Mouse (Mus musculus) myocyte (in vitro differentiated cells): ENCODE measurements around the gene Ddx54. TPM values are rescaled to one million over a fixed set of nuclear protein-coding genes. Genes with fewer than 3 reads are reported as not detected.

Source experiments
- H3K27me3 ChIP-seq: one replicate; pipeline ENCODE4 v1.6.1; 2011; ENCODE audit not compliant: control insufficient read depth, insufficient read depth, insufficient read length
- H3K36me3 ChIP-seq: one replicate; pipeline ENCODE4 v1.6.1; 2011; ENCODE audit not compliant: control insufficient read depth, insufficient read depth
- H3K4me2 ChIP-seq: one replicate; pipeline ENCODE4 v1.6.1; 2011; ENCODE audit warnings: low read depth, control low read depth
- H3K4me3 ChIP-seq: one replicate; pipeline ENCODE4 v1.5.1; 2011; ENCODE audit warnings: mild to moderate bottlenecking, control low read depth, moderate library complexity
- H3K79me2 ChIP-seq: one replicate; pipeline ENCODE4 v1.6.1; 2011; ENCODE audit not compliant: control insufficient read depth, insufficient read depth
- H3ac ChIP-seq: one replicate; pipeline ENCODE4 v1.6.1; 2011; ENCODE audit not compliant: control insufficient read depth, insufficient read length
- CEBPB ChIP-seq: IDR thresholded peaks from 2 replicates; pipeline ENCODE4 v1.6.1; 2011; ENCODE audit warnings: mild to moderate bottlenecking, moderate library complexity; ENCODE audit not compliant: poor library complexity, insufficient read depth, severe bottlenecking
- E2F4 ChIP-seq: IDR thresholded peaks from one replicate; pipeline ENCODE4 v1.6.1; 2011; ENCODE audit warnings: mild to moderate bottlenecking, control low read depth, moderate library complexity; ENCODE audit not compliant: insufficient read depth
- MAX ChIP-seq: IDR thresholded peaks from one replicate; pipeline ENCODE4 v1.6.1; 2011; ENCODE audit warnings: low read depth, mild to moderate bottlenecking, control low read depth
- MYOD1 ChIP-seq, 3 experiments: IDR thresholded peaks; one replicate each; pipeline ENCODE4 v1.6.1; 2011; ENCODE audit warnings: control low read depth in 2 of 3, low read depth in 2 of 3, mild to moderate bottlenecking in 2 of 3, moderate library complexity in 1 of 3; ENCODE audit not compliant: insufficient read length in 2 of 3, control insufficient read depth in 1 of 3
- MYOG ChIP-seq, 3 experiments: IDR thresholded peaks; one replicate each; pipeline ENCODE4 v1.6.1; 2011; ENCODE audit warnings: control low read depth in 2 of 3, low read depth in 2 of 3, mild to moderate bottlenecking in 2 of 3; ENCODE audit not compliant: insufficient read length in 2 of 3, control insufficient read depth in 1 of 3, insufficient read depth in 1 of 3
- POLR2A ChIP-seq: IDR thresholded peaks from one replicate; pipeline ENCODE4 v1.6.1; 2011; ENCODE audit warnings: low read depth, mild to moderate bottlenecking, control low read depth, moderate library complexity; ENCODE audit not compliant: insufficient read length
- POLR2AphosphoS2 ChIP-seq: IDR thresholded peaks from one replicate; pipeline ENCODE4 v1.6.1; 2011; ENCODE audit warnings: low read depth, control low read depth; ENCODE audit not compliant: insufficient read length
- REST ChIP-seq: IDR thresholded peaks from one replicate; pipeline ENCODE4 v1.6.1; 2011; ENCODE audit warnings: mild to moderate bottlenecking, control low read depth, moderate library complexity; ENCODE audit not compliant: insufficient read depth, insufficient read length
- SRF ChIP-seq: IDR thresholded peaks from one replicate; pipeline ENCODE4 v1.6.1; 2011; ENCODE audit warnings: low read depth; ENCODE audit not compliant: control insufficient read depth, insufficient read length
- TCF12 ChIP-seq: IDR thresholded peaks from one replicate; pipeline ENCODE4 v1.6.1; 2011; ENCODE audit warnings: mild to moderate bottlenecking, control low read depth; ENCODE audit not compliant: poor library complexity, insufficient read depth, severe bottlenecking
- TCF3 ChIP-seq: IDR thresholded peaks from one replicate; pipeline ENCODE4 v1.6.1; 2011; ENCODE audit warnings: low read depth, control low read depth; ENCODE audit not compliant: insufficient read length
- USF1 ChIP-seq: IDR thresholded peaks from one replicate; pipeline ENCODE4 v1.6.1; 2011; ENCODE audit warnings: low read depth, mild to moderate bottlenecking, control low read depth, moderate library complexity
- polyA plus RNA-seq: library from polyadenylated mRNA; unstranded; fragments of >200 nt; fragmentation: generic; extraction: Trizol; gene quantifications from one replicate; pipeline ENCODE4 v1.2.1, GENCODE M21; 2012; ENCODE audit warnings: missing spikeins

Ddx54 gene
- 56.3 TPM for polyA plus RNA-seq

DNA sequence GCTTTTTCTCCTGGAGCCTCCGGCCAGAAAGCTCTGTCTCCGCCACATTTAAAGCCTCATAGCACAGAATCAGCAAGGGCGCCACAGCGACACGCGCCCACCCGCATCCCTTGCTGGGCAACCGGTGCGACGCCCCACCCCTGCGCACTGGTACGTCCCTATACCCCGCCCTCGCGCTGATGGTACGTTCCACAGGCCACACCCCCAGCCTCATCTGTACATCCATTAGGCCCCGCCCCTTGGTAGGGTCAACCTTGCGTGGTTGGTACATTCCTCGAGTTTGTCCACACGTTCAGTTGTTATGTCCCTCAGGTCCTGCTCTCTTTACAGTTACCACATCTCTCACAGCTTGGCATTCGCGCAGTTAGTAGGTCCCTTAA, at the start of gene Ddx54, which contains the start of gene Rita1:
TSS of gene Ddx54 (plus strand) at position 298 of the 380 bp plus-strand sequence.
TSS of gene Rita1 (minus strand) at position 148 of the 380 bp plus-strand sequence.
- H3K4me3 ChIP-seq, result peak within 1 kb of the TSS; percentile 49
- no peak for TF ChIP-seq MYOD1 (IDR thresholded peaks at IDR 0.05; ENCODE audit: control insufficient read depth in 1 of 3, insufficient read length in 2 of 3, low read depth in 2 of 3)
- TF ChIP-seq TCF12, result no peak
- TF ChIP-seq MYOG (IDR thresholded peaks at IDR 0.05; ENCODE audit: control insufficient read depth in 1 of 3, insufficient read depth in 1 of 3, insufficient read length in 2 of 3, low read depth in 2 of 3), result peak in 1 of 3 experiments; percentile 14
- TF ChIP-seq REST, result no peak
- no peak for TF ChIP-seq SRF
- no peak for TF ChIP-seq TCF3
- TF ChIP-seq CEBPB, result no peak
- peak; percentile 86 for TF ChIP-seq POLR2AphosphoS2
- peak; percentile 91 for TF ChIP-seq POLR2A
- no peak for TF ChIP-seq USF1
- TF ChIP-seq E2F4, result no peak
- TF ChIP-seq MAX, result no peak

GRCm38 (mm10) chr5:120562956-120563913, 49.3 kb upstream of the Ddx54 start:
- Histone ChIP-seq H3K27me3 (no peaks in the 10 kb centered on the region), H3K36me3 (no peaks in the 10 kb centered on the region), H3K4me2 (peak overlapping the region; percentile 74), H3K4me3 (no peak overlapping the region), H3K79me2 (peaks cover 55% of the 10 kb centered on the region), H3ac (no peak overlapping the region)
- TF ChIP-seq MAX, result no peak
- no peak for TF ChIP-seq REST
- TF ChIP-seq TCF3, result peak; percentile 54
- TF ChIP-seq MYOG (IDR thresholded peaks at IDR 0.05; ENCODE audit: control insufficient read depth in 1 of 3, insufficient read depth in 1 of 3, insufficient read length in 2 of 3, low read depth in 2 of 3), result peak; percentile 53 to 90 (median 78)
- 0 out of 2 replicates have a peak, but pooled peaks have one; percentile 17 for TF ChIP-seq CEBPB
- peak; percentile 50 for TF ChIP-seq POLR2A
- TF ChIP-seq POLR2AphosphoS2, result peak; percentile 27
- no peak for TF ChIP-seq E2F4
- TF ChIP-seq TCF12, result peak; percentile 72
- peak; percentile 91 to 96 (median 94) for TF ChIP-seq MYOD1 (IDR thresholded peaks at IDR 0.05; ENCODE audit: control insufficient read depth in 1 of 3, insufficient read length in 2 of 3, low read depth in 2 of 3)
- TF ChIP-seq USF1, result peak; percentile 51
- no peak for TF ChIP-seq SRF

More for the DNA sequence above, at the start of gene Ddx54, which contains the start of gene Rita1:
- Histone ChIP-seq H3K79me2 (peaks cover 40% of the 10 kb centered on the region), H3ac (peak within 1 kb of the TSS; percentile 92), H3K4me2 (peak within 1 kb of the TSS; percentile 90), H3K27me3 (no peaks in the 10 kb centered on the region), H3K36me3 (peaks cover 5% of the 10 kb centered on the region)

GRCm38 (mm10) chr5:120563914-120564311, 48.6 kb upstream of the Ddx54 start:
- Histone ChIP-seq H3K27me3 (no peaks in the 10 kb centered on the region), H3ac (no peak overlapping the region), H3K36me3 (no peaks in the 10 kb centered on the region), H3K4me2 (peak overlapping the region; percentile 48), H3K4me3 (no peak overlapping the region), H3K79me2 (peaks cover 55% of the 10 kb centered on the region)
- no peak for TF ChIP-seq REST
- no peak for TF ChIP-seq SRF
- TF ChIP-seq MYOD1 (IDR thresholded peaks at IDR 0.05; ENCODE audit: control insufficient read depth in 1 of 3, insufficient read length in 2 of 3, low read depth in 2 of 3), result no peak
- no peak for TF ChIP-seq USF1
- TF ChIP-seq MYOG (IDR thresholded peaks at IDR 0.05; ENCODE audit: control insufficient read depth in 1 of 3, insufficient read depth in 1 of 3, insufficient read length in 2 of 3, low read depth in 2 of 3), result no peak
- no peak for TF ChIP-seq POLR2AphosphoS2
- no peak for TF ChIP-seq CEBPB
- no peak for TF ChIP-seq E2F4
- no peak for TF ChIP-seq POLR2A
- no peak for TF ChIP-seq TCF3
- no peak for TF ChIP-seq MAX
- no peak for TF ChIP-seq TCF12

GRCm38 (mm10) chr5:120565171-120565905, 47.2 kb upstream of the Ddx54 start:
- peaks cover 4% of the 10 kb centered on the region for H3K36me3 ChIP-seq
- no peaks in the 10 kb centered on the region for H3K27me3 ChIP-seq
- TF ChIP-seq MYOG (IDR thresholded peaks at IDR 0.05; ENCODE audit: control insufficient read depth in 1 of 3, insufficient read depth in 1 of 3, insufficient read length in 2 of 3, low read depth in 2 of 3) (no peak), TCF12 (no peak), TCF3 (no peak), USF1 (no peak), CEBPB (no peak), MYOD1 (IDR thresholded peaks at IDR 0.05; ENCODE audit: control insufficient read depth in 1 of 3, insufficient read length in 2 of 3, low read depth in 2 of 3) (no peak), MAX (no peak), REST (no peak), SRF (no peak), POLR2A (no peak), POLR2AphosphoS2 (no peak), E2F4 (no peak)
- H3K4me2 ChIP-seq, result peak overlapping the region; percentile 97
- no peak overlapping the region for H3ac ChIP-seq
- H3K4me3 ChIP-seq, result no peak overlapping the region
- peaks cover 59% of the 10 kb centered on the region for H3K79me2 ChIP-seq
